Mouse (Mus musculus) E14TG2a.4 (cell line): ENCODE results near the gene Nedd9.
"Not testable (repeated sequence)": the region's sequence is repeated elsewhere in the genome, so short reads cannot be mapped to it uniquely, and the experiment has no call there.

Experiments used
- H3K27me3 ChIP-seq: 2 replicates; pipeline ENCODE4 v1.6.1; 2014; ENCODE audit warnings: low read length, control low read depth; ENCODE audit not compliant: insufficient read depth
- H3K36me3 ChIP-seq: 2 replicates; pipeline ENCODE4 v1.6.1; 2014; ENCODE audit warnings: low read length, control low read depth; ENCODE audit not compliant: insufficient read depth
- H3K4me1 ChIP-seq: replicated peaks from 2 replicates; pipeline ENCODE4 v1.6.1; 2014; ENCODE audit warnings: low read depth, low read length, control low read depth
- H3K4me3 ChIP-seq: replicated peaks from 2 replicates; pipeline ENCODE4 v1.5.1; 2014; ENCODE audit warnings: mild to moderate bottlenecking, low read length
- H3K9me3 ChIP-seq: 2 replicates; pipeline ENCODE4 v1.6.1; 2014; ENCODE audit warnings: low read length, control low read depth
- CTCF ChIP-seq: conservative IDR thresholded peaks from 2 replicates; pipeline ENCODE4 v1.5.1; 2014; ENCODE audit warnings: low read length
- NANOG ChIP-seq: IDR thresholded peaks from 2 replicates; pipeline ENCODE4 v1.6.1; 2014; ENCODE audit warnings: borderline replicate concordance, low read length, mixed read lengths
- POU5F1 ChIP-seq: IDR thresholded peaks from 2 replicates; pipeline ENCODE4 v1.6.1; 2014; ENCODE audit warnings: low read length, borderline replicate concordance

The Nedd9 gene

DNA sequence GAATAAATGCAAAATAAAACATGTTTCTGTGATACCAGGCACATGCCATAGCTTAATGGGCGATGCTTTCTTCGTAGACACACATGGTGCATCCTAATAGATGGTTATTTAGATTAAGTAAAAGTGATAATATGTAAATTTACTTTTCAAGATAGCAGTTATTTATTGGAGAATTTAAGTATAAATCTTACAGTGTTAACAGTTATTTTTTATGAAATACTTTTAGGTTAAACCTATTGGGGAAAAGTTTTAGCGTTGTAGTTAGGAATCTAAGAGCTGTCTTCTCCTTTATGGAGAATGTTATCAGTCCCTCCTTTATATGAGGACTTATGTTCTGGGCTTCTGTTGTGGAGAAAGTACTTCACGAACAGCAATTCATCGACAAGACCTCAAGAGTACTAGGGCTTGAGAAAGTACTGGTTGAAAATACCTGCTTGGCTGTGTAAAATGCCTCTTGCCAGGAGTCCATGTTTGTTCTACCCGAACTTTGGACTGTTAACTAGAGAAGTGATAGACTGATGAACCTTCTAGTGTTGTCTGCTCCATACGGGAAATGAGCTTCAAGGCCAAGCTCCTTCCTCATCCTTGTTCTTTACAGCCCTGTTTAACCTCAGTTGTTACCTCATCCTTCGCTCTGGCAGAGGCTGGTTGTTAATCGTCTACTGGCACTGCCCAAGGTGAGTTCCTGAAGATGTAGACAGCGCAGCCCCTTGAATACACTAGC lies 213.1 kb downstream of the Nedd9 start, which contains the start of gene Gm17364:
Gene Gm17364 (minus strand): TSS at position 51 of the 724 bp plus-strand sequence.
- Histone ChIP-seq H3K36me3 (peaks cover 22% of the 10 kb centered on the region), H3K4me3 (no peak within 1 kb of the TSS), H3K27me3 (no peaks in the 10 kb centered on the region), H3K9me3 (peaks cover 10% of the 10 kb centered on the region), H3K4me1 (no peaks in the 10 kb centered on the region)
- TF ChIP-seq CTCF = no peak
- TF ChIP-seq NANOG = no peak
- no peak for TF ChIP-seq POU5F1

DNA sequence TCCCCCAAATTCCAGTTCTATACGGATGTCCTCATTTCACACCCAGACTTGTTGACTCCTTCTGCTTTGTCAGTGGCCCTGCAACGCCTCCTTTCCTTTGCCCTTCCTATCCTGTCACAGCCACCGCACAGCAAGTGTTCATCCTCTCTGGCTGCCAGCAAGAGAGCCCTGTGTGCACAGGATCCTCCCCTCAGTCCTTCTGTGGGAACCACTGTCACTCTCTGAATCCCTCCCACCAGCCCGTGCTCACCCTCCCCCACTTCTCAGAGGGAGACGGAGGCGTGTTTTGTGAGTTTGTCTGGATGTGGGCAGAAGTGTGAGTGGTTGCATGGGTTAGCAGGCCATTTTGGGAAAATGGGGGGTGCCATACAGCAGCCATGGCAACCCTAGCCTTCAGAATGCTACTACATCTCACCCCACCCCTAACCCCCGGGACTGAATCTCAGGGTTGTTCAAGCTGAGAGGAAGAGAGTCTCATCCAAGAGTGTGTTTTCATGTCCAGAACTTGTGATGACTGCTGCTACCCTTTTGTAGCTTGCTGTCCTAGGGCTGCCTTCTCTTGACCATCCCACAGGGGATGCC lies 219.2 kb downstream of the Nedd9 start:
- TF ChIP-seq CTCF (no peak), NANOG (no peak), POU5F1 (no peak)
- Histone ChIP-seq H3K4me3 (no peak overlapping the region), H3K4me1 (peaks cover 10% of the 10 kb centered on the region), H3K9me3 (no peaks in the 10 kb centered on the region), H3K27me3 (no peaks in the 10 kb centered on the region), H3K36me3 (peaks cover 11% of the 10 kb centered on the region)

DNA sequence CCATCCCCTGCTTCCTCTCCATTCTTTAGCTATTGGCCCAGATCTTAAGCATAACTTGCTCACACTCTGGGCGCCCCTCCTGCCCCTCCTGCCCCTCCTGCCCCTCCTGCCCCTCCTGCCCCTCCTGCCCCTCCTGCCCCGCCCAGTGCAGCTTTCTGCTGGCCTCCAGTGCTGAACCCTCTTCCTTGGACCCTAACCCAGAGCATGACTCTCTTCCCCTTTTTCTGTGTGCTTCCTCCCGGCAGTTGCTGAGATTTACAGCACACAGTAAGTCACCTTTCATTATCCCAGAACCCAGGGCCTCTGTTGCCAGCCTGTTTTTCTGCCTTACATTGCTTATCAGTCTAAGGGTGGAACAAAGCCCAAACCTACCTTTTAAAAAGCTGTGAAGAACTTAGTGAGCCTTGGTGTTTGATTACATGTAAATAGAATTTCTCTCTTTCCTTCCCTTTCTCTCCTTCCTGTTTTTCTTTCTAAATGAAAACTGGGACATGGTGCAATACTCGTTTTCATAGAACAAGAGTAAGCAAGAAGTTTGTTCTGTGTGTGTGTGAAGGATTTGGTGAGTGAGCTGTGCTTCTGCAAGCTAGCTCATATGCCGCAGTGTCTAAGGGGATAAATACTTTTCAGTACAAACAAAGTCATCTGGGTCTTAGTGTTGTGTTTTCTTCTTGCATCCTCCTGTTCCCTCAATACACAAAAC lies 223.7 kb downstream of the Nedd9 start:
- Histone ChIP-seq H3K9me3 (no peaks in the 10 kb centered on the region), H3K4me3 (no peak overlapping the region)
- TF ChIP-seq POU5F1 (no peak), CTCF (no peak), NANOG (no peak)

DNA sequence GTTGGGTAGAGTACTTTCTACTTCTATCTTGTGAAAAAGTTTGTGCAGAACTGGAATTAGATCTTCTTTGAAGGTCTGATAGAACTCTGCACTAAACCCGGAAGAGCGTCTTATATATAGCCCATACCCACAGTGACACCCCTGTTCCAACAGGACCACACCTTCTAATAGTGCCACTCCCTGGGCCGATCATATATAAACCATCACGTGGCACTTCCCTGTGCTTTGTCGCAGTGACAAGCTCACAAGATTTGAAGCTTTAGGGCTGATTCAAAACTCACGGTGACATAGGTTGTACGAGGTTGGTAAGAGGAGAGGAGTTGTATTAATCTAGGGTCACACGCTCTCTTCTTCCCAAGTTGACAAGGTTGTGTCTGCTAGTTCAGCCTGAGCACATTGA lies 225.5 kb downstream of the Nedd9 start:
- not testable (repeated sequence) for H3K4me3 ChIP-seq, H3K36me3 ChIP-seq, H3K4me1 ChIP-seq, H3K9me3 ChIP-seq, H3K27me3 ChIP-seq

More for the DNA sequence above, 223.7 kb downstream of the Nedd9 start:
- Histone ChIP-seq H3K4me1 (peaks cover 10% of the 10 kb centered on the region), H3K27me3 (no peaks in the 10 kb centered on the region), H3K36me3 (no peaks in the 10 kb centered on the region)
